Mouse (Mus musculus) heart, adult 9 months (tissue): ENCODE measurements at regions not wholly inside any gene's neighbourhood (a gene's known extent, or its start where the extent isn't known, plus 50 kb on each side); places are given as distances from the start of the nearest gene placed in this dataset.

ENCODE experiments used
- DNase-seq, 2 experiments: peaks; one replicate each; pipeline ENCODE4 v3.0.0; 2022; ENCODE audit warnings: low spot score in 2 of 2

- no peak for DNase-seq
Observed at GRCm38 (mm10) chr7:90059249-90059628, 70.8 kb upstream of the Picalm start.

DNA sequence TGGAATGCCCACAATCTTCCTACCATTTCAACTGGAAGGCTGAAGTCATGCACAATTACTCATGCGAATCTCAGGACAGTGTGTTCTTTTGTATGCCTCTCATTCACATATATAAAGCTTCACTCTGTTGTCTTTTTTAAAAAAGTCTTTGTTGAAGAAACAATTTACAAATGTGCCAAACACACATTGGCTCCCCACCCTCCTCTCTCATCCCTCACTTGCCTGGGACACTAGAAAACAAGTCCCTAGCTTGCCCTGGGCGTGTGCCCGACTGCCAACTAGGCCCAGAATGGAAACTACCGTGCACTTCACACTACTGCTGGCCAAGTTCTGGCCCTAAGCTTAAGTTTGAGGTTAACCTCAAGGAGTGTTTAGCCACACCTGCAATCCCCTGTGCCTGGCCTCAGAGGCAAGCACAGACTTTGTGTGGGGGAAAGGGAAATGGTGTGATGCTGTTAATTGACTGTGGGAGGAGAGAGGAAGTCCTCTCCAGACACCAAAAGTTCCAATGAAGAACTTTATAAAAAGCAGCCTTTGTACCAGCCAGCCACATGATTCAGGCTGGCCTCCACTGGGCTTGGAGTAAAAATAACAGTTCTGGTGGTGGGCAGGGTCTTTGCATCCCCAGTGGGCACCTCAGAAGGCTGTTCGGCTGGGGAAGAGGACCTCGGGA lies 70.2 kb upstream of the Picalm start:
- peak; percentile 3 to 24 for DNase-seq

DNA sequence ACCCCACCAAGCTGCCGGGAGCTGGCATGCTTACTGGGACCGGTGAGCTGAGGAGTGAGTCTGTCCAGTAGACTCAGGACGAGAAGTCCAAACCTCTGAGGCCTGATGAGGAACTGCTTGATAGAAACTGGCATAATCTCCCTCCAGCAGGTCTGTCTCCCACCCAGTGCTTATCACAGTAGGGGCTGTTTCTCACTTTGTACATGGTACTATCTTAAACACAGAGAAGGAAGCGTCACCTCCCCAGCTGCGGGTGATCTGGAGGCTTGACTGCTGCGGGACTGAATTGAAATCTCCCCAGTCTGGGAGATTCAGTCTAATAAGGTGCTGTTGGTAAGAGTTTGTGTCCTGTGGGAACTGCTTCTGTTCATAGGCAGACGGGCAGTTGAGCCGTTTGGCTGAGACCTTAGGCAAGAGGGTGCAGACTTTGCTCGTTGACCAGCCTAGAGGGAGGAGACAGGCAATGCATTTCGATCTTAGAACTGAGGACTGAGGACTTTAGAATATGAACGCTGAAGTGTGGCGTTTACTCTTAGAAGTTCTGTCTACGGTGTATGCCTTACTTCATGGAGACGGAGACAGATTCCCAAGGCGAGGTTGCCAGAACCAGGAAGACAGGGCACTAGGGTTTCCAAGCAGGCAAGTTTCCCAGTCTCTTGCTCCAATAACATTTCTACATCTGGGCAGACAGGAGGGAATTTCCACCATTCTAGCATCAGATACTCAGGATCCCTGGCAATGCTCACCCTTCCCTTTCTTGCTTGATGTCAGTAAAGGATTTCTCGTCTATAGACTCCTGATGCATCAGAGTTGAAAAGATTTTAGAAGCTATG lies 69.5 kb upstream of the Picalm start:
- no peak for DNase-seq

- DNase-seq = no peak
Observed at GRCm38 (mm10) chr7:90061701-90062100, 68.3 kb upstream of the Picalm start.

DNA sequence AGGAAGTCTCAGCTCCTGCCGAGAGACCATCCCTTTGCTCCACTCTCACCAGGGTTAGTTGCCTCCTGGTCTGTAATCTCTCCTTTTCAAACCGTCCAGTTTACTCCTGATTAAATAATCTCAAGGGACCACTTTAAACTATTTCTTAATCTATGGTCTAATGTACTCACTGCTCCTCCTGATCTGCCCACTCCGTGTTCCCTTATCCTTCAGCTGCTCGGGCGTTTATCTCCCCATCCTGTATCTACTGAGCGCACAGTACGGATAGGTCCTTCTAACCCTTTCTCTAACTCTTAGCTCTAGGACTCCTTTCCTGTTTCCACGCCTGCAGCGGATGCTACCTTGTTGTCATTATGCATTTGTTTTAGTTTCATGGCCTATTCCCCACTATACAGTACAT lies 67.1 kb upstream of the Picalm start:
- DNase-seq = no peak

- no peak for DNase-seq
Observed at GRCm38 (mm10) chr7:90064198-90064597, 65.8 kb upstream of the Picalm start.

DNA sequence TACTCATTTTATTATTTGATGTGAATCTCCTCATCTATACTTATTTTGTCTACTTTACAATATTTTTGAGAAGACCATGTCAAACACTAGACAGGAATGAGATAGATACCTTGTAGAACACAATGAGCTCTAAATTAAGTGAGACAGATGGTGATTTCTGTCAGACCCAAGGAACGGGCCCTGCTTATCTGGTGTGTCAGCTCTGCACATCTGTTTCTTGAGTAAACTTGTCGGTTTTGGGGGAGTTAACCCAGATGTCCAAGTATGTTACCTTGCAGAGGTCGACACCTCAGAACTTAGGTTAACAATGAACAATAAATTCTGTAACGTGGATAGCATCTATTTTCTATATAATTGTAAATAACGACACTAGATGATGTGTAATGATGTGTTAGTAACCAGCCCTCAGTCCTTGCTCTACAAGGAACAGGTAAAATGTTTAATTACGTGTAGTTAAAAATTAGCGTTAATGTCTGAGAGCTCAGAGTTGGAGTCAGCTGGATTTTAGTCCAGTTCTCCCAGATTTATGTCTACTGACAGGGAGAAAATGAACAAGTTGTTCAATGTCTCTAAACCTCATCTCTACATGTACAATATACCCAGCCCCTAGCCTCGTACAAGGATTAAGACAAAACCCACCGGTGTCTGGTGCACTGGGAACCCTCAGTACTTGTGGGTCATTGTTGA lies 64.6 kb upstream of the Picalm start:
- no peak for DNase-seq

DNA sequence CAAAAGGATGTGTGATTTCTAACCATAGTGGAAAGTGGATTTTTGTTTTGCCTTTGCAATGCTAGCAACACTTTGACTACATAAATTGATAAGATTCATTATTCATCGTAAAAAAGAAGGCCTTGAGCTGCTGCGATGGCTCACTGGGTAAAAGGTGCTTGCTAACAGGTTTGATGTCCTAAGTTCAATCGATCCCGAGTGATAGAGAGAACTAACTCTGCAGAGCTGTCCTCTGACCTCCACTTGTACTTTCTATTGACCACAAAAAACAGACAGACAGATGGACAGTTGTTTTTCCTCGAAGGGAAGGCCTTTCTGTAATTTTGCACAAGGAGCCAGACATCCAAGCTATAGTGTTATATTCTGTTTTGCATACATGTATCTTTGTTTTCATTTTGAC lies 63.7 kb upstream of the Picalm start:
- no peak for DNase-seq

DNA sequence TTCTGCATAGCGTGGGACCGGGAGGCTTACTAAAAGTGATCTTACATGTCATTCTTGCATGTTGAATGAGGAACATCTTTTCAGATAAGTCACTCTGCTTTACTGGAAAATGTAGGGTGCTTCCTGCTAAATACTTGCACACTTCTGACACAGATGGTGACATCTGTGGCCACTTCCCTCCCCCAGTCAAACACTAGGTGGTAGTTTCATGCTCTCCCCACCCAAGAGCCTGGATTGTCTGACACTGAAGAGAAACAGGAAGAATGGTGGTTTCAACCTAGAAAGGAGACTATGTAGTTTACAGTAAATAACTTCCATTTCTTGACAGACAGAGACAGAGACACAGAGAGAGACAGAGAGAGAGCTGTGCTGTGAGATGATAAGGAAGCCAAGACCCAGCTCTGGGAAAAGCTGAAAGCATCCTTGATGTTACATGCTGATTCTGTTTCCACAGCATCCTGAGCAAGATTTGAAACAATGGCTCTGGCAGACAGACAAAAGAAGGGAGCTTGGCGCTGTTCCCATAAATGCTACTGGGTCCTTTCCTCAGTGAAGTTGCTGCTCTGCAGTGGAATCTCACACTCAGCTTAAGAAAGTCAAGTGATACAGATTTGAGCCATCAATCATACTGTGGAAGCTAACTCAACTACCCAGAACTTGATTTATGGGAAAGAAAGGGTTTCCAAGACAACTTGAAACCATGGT lies 61.9 kb upstream of the Picalm start:
- DNase-seq = peak in 1 of 2 experiments; percentile 36

GRCm38 (mm10) chr7:90070267-90070666 lies 59.7 kb upstream of the Picalm start:
- no peak for DNase-seq

DNA sequence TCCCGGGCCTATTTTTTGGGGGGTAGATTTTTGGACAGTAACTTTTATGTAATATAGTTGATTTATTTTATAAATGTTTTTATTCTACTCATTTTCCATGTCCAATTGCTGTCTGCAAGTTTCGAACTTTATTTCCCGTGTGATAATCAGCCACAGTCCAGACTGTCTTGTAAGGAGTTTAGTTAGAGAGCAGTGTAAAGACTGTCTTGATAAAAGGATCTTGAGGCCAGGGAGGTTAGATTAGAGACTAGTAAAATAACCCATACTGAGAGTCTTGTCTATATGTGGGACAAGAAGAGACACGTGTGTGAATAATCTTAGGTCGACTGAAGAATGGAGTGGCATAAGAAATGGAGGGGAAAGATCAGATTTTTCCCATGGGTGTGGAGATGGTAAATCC lies 56.1 kb upstream of the Picalm start:
- no peak for DNase-seq

DNA sequence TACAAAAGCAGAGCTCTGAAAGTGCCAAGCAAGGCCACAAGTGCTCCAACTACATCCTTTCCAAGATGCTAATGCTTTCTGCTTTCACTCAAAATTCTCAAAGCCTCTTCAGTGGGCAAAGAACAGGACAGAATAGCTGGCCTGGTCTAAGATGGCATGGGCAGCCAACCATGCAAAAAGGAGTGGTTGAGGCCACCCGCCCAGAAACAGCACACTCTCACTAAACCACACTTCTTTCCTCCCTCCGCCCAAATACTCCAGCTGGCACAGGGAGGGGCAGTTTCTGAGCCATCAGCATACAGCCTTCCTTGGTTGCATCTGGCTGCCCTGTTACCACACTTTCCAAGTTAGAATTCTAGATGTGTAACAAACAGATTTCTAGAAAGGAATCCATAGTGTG lies 55.4 kb upstream of the Picalm start:
- DNase-seq = no peak

- no peak for DNase-seq
Observed at GRCm38 (mm10) chr7:90077565-90077964, 52.4 kb upstream of the Picalm start.

GRCm38 (mm10) chr7:90080083-90080772 lies 49.8 kb upstream of the Picalm start:
- DNase-seq = no peak
